Mouse (Mus musculus) G1E (cell line): Measurements from ENCODE around the gene Abt1. TPM values are rescaled to one million over a fixed set of nuclear protein-coding genes. Genes with fewer than 3 reads are reported as not detected.

ENCODE experiments used
- ATAC-seq: 2 replicates; pipeline ENCODE4 v1.8.0; 2016; ENCODE audit warnings: mild to moderate bottlenecking; ENCODE audit not compliant: insufficient number of reproducible peaks, poor library complexity, low FRiP score, severe bottlenecking; ENCODE audit errors: extremely low read depth
- DNase-seq: peaks from one replicate; pipeline ENCODE4 v3.0.0; 2012; ENCODE audit warnings: low spot score
- H3K27me3 ChIP-seq: 2 replicates; pipeline ENCODE4 v1.6.1; 2012; ENCODE audit warnings: mild to moderate bottlenecking, low read length, inconsistent platforms; ENCODE audit not compliant: insufficient read depth
- H3K36me3 ChIP-seq: replicated peaks from 2 replicates; pipeline ENCODE3; 2012; ENCODE audit warnings: mild to moderate bottlenecking, inconsistent platforms
- H3K4me1 ChIP-seq: 2 replicates; pipeline ENCODE4 v1.6.1; 2012; ENCODE audit warnings: low read depth, low read length, inconsistent platforms, mixed read lengths; ENCODE audit not compliant: insufficient read depth
- H3K4me3 ChIP-seq: 2 replicates; pipeline ENCODE4 v1.5.1; 2012; ENCODE audit warnings: low read depth, mild to moderate bottlenecking, inconsistent platforms, low read length, moderate library complexity, mixed read lengths
- H3K9me3 ChIP-seq: replicated peaks from 2 replicates; pipeline ENCODE4 v1.6.1; 2012; ENCODE audit warnings: inconsistent platforms
- CTCF ChIP-seq: IDR thresholded peaks from 2 replicates; pipeline ENCODE4 v1.5.1; 2012; ENCODE audit warnings: low read depth, low read length, inconsistent platforms, mixed read lengths
- GATA1 ChIP-seq: IDR thresholded peaks from 2 replicates; pipeline ENCODE4 v1.6.1; 2012; ENCODE audit warnings: borderline replicate concordance, low read length, inconsistent platforms, mixed read lengths
- GATA2 ChIP-seq: IDR thresholded peaks from 2 replicates; pipeline ENCODE4 v1.6.1; 2012; ENCODE audit warnings: low read depth, low read length, inconsistent platforms, borderline replicate concordance
- POLR2AphosphoS5 ChIP-seq: IDR thresholded peaks from 2 replicates; pipeline ENCODE4 v1.6.1; 2012; ENCODE audit warnings: low read depth, low read length, inconsistent platforms; ENCODE audit not compliant: insufficient replicate concordance
- TAL1 ChIP-seq: conservative IDR thresholded peaks from 2 replicates; pipeline ENCODE4 v1.6.1; 2012; ENCODE audit warnings: low read depth, low read length, inconsistent platforms, mixed read lengths
- polyA plus RNA-seq: library from polyadenylated mRNA; stranded (reverse); fragments of >175 nt; gene quantifications from 2 replicates; pipeline ENCODE4 v1.2.3, GENCODE M21; 2012
- total RNA-seq, 2 experiments: library from RNA; stranded (forward) in 1 of 2; stranded (reverse) in 1 of 2; fragments of 200-1000 nt in 1 of 2; fragments of >200 nt in 1 of 2; fragmentation: Nextera tagmentation in 1 of 2; gene quantifications; 2 replicates each; pipeline ENCODE4 v1.2.3; 2014 to 2017

The Abt1 gene
- total and polyA plus RNA-seq, 3 experiments, result 3.7 to 9.5 (median 6.9) TPM

- H3K4me1 ChIP-seq, result peaks cover 24% of the 10 kb centered on the region
- DNase-seq (no peak), ATAC-seq (0 out of 2 replicates have a peak, but pooled peaks have one; percentile 17)
- peak overlapping the region; percentile 85 for H3K4me3 ChIP-seq
- TF ChIP-seq GATA1, result no peak
- TF ChIP-seq POLR2AphosphoS5, result no peak
- no peak for TF ChIP-seq GATA2
- no peak for TF ChIP-seq CTCF
- TF ChIP-seq TAL1, result no peak
- no peaks in the 10 kb centered on the region for H3K9me3 ChIP-seq
- peaks cover 27% of the 10 kb centered on the region for H3K36me3 ChIP-seq
- peaks cover 3% of the 10 kb centered on the region for H3K27me3 ChIP-seq
Measured at GRCm38 (mm10) chr13:23369421-23369765, 54.3 kb downstream of the Abt1 start.

- DNase-seq (peak; percentile 89), ATAC-seq (peak; percentile 97)
- TF ChIP-seq TAL1, result no peak
- TF ChIP-seq POLR2AphosphoS5, result no peak
- TF ChIP-seq CTCF, result no peak
- TF ChIP-seq GATA2, result no peak
- TF ChIP-seq GATA1, result no peak
- H3K4me3 ChIP-seq, result peak within 1 kb of the TSS; percentile 85
- H3K27me3 ChIP-seq, result no peaks in the 10 kb centered on the region
- H3K9me3 ChIP-seq, result no peaks in the 10 kb centered on the region
- H3K4me1 ChIP-seq, result peaks cover 28% of the 10 kb centered on the region
- H3K36me3 ChIP-seq, result peaks cover 32% of the 10 kb centered on the region
Measured at GRCm38 (mm10) chr13:23368583-23369420, 54.9 kb downstream of the Abt1 start, which contains the start of gene Zfp322a. Gene Zfp322a, minus strand, starts transcription at chr13:23369208.

Other genes starting within 250 kb of the Abt1 start
Only the 20 nearest of the 23 such genes appear.
- not detected in 2 replicates for gene Vmn1r222, start 187.9 kb downstream of the Abt1 start, total RNA-seq (2014; fragmentation: Nextera tagmentation)
- gene Vmn1r222, start 187.9 kb downstream of the Abt1 start, total RNA-seq (2017), result not detected in 2 replicates
- not detected in 2 replicates for gene Vmn1r222, start 187.9 kb downstream of the Abt1 start, polyA plus RNA-seq
- gene Vmn1r223, start 176.7 kb downstream of the Abt1 start, total RNA-seq (2014; fragmentation: Nextera tagmentation), result not detected in 2 replicates
- 0.06 and 0.22 TPM in 2 replicates for gene Vmn1r223, start 176.7 kb downstream of the Abt1 start, total RNA-seq (2017)
- not detected in 2 replicates for gene Vmn1r223, start 176.7 kb downstream of the Abt1 start, polyA plus RNA-seq
- 51.4 and 53.7 TPM in 2 replicates for gene Zfp322a, start 54.7 kb downstream of the Abt1 start, total RNA-seq (2014; fragmentation: Nextera tagmentation)
- 83.0 and 110 TPM in 2 replicates for gene Zfp322a, start 54.7 kb downstream of the Abt1 start, total RNA-seq (2017)
- gene Zfp322a, start 54.7 kb downstream of the Abt1 start, polyA plus RNA-seq, result 1.2 and 1.4 TPM in 2 replicates
- 18.3 and 31.6 TPM in 2 replicates for gene Btn1a1, start 42.0 kb upstream of the Abt1 start, total RNA-seq (2014; fragmentation: Nextera tagmentation)
- 0.82 and 1.5 TPM in 2 replicates for gene Btn1a1, start 42.0 kb upstream of the Abt1 start, total RNA-seq (2017)
- 0.75 and 0.80 TPM in 2 replicates for gene Btn1a1, start 42.0 kb upstream of the Abt1 start, polyA plus RNA-seq
- not detected in 2 replicates for gene Btn2a2, start 65.0 kb upstream of the Abt1 start, total RNA-seq (2014; fragmentation: Nextera tagmentation)
- 0.06 and 0.22 TPM in 2 replicates for gene Btn2a2, start 65.0 kb upstream of the Abt1 start, total RNA-seq (2017)
- gene Btn2a2, start 65.0 kb upstream of the Abt1 start, polyA plus RNA-seq, result not detected in 2 replicates
- 309 and 344 TPM in 2 replicates for gene Hist1h4h, start 107.2 kb upstream of the Abt1 start, total RNA-seq (2014; fragmentation: Nextera tagmentation)
- gene Hist1h4h, start 107.2 kb upstream of the Abt1 start, total RNA-seq (2017), result 843 and 1,115 TPM in 2 replicates
- gene Hist1h4h, start 107.2 kb upstream of the Abt1 start, polyA plus RNA-seq, result 11.0 and 66.6 TPM in 2 replicates
- 510 and 530 TPM in 2 replicates for gene Hist1h2af, start 110.0 kb upstream of the Abt1 start, total RNA-seq (2014; fragmentation: Nextera tagmentation)
- 1,417 and 2,284 TPM in 2 replicates for gene Hist1h2af, start 110.0 kb upstream of the Abt1 start, total RNA-seq (2017)
- gene Hist1h2af, start 110.0 kb upstream of the Abt1 start, polyA plus RNA-seq, result 1,681 and 3,392 TPM in 2 replicates
- gene Hist1h3g, start 111.6 kb upstream of the Abt1 start, total RNA-seq (2014; fragmentation: Nextera tagmentation), result 647 and 719 TPM in 2 replicates
- 217 and 302 TPM in 2 replicates for gene Hist1h3g, start 111.6 kb upstream of the Abt1 start, total RNA-seq (2017)
- 12.1 and 32.9 TPM in 2 replicates for gene Hist1h3g, start 111.6 kb upstream of the Abt1 start, polyA plus RNA-seq
- 32.7 and 41.6 TPM in 2 replicates for gene Hist1h2bh, start 119.5 kb upstream of the Abt1 start, total RNA-seq (2014; fragmentation: Nextera tagmentation)
- 77.6 and 126 TPM in 2 replicates for gene Hist1h2bh, start 119.5 kb upstream of the Abt1 start, total RNA-seq (2017)
- gene Hist1h2bh, start 119.5 kb upstream of the Abt1 start, polyA plus RNA-seq, result 0.91 and 4.9 TPM in 2 replicates
- gene Hist1h3f, start 120.2 kb upstream of the Abt1 start, total RNA-seq (2014; fragmentation: Nextera tagmentation), result 125 and 143 TPM in 2 replicates
- gene Hist1h3f, start 120.2 kb upstream of the Abt1 start, total RNA-seq (2017), result 96.8 and 187 TPM in 2 replicates
- gene Hist1h3f, start 120.2 kb upstream of the Abt1 start, polyA plus RNA-seq, result 1.8 and 12.3 TPM in 2 replicates
- gene Hist1h4f, start 127.8 kb upstream of the Abt1 start, total RNA-seq (2014; fragmentation: Nextera tagmentation), result 443 and 478 TPM in 2 replicates
- 2,744 and 3,177 TPM in 2 replicates for gene Hist1h4f, start 127.8 kb upstream of the Abt1 start, total RNA-seq (2017)
- gene Hist1h4f, start 127.8 kb upstream of the Abt1 start, polyA plus RNA-seq, result 8.0 and 49.6 TPM in 2 replicates
- 71.9 and 74.3 TPM in 2 replicates for gene Hist1h1d, start 129.4 kb upstream of the Abt1 start, total RNA-seq (2014; fragmentation: Nextera tagmentation)
- gene Hist1h1d, start 129.4 kb upstream of the Abt1 start, total RNA-seq (2017), result 127 and 128 TPM in 2 replicates
- 0.43 and 2.1 TPM in 2 replicates for gene Hist1h1d, start 129.4 kb upstream of the Abt1 start, polyA plus RNA-seq
- gene Hist1h3e, start 138.5 kb upstream of the Abt1 start, total RNA-seq (2014; fragmentation: Nextera tagmentation), result 466 and 595 TPM in 2 replicates
- 426 and 591 TPM in 2 replicates for gene Hist1h3e, start 138.5 kb upstream of the Abt1 start, total RNA-seq (2017)
- 6.8 and 31.3 TPM in 2 replicates for gene Hist1h3e, start 138.5 kb upstream of the Abt1 start, polyA plus RNA-seq
- 81.0 and 140 TPM in 2 replicates for gene Hist1h2ae, start 147.4 kb upstream of the Abt1 start, total RNA-seq (2014; fragmentation: Nextera tagmentation)
- gene Hist1h2ae, start 147.4 kb upstream of the Abt1 start, total RNA-seq (2017), result 258 and 359 TPM in 2 replicates
- gene Hist1h2ae, start 147.4 kb upstream of the Abt1 start, polyA plus RNA-seq, result 31.2 and 48.5 TPM in 2 replicates
- gene Hist1h2bg, start 147.5 kb upstream of the Abt1 start, total RNA-seq (2014; fragmentation: Nextera tagmentation), result 1,531 and 1,684 TPM in 2 replicates
- gene Hist1h2bg, start 147.5 kb upstream of the Abt1 start, total RNA-seq (2017), result 1,342 and 1,812 TPM in 2 replicates
- gene Hist1h2bg, start 147.5 kb upstream of the Abt1 start, polyA plus RNA-seq, result 13.0 and 49.8 TPM in 2 replicates
- 610 and 627 TPM in 2 replicates for gene Hist1h2bf, start 150.3 kb upstream of the Abt1 start, total RNA-seq (2014; fragmentation: Nextera tagmentation)
- 748 and 859 TPM in 2 replicates for gene Hist1h2bf, start 150.3 kb upstream of the Abt1 start, total RNA-seq (2017)
- 5.7 and 27.4 TPM in 2 replicates for gene Hist1h2bf, start 150.3 kb upstream of the Abt1 start, polyA plus RNA-seq
- 5.3 and 7.3 TPM in 2 replicates for gene Hist1h2ad, start 150.5 kb upstream of the Abt1 start, total RNA-seq (2014; fragmentation: Nextera tagmentation)
- 491 and 756 TPM in 2 replicates for gene Hist1h2ad, start 150.5 kb upstream of the Abt1 start, total RNA-seq (2017)
- 2.3 and 7.4 TPM in 2 replicates for gene Hist1h2ad, start 150.5 kb upstream of the Abt1 start, polyA plus RNA-seq
- 524 and 556 TPM in 2 replicates for gene Hist1h3d, start 151.9 kb upstream of the Abt1 start, total RNA-seq (2014; fragmentation: Nextera tagmentation)
- 92.0 and 101 TPM in 2 replicates for gene Hist1h3d, start 151.9 kb upstream of the Abt1 start, total RNA-seq (2017)
- gene Hist1h3d, start 151.9 kb upstream of the Abt1 start, polyA plus RNA-seq, result 3.7 and 9.6 TPM in 2 replicates
- gene Hist1h4d, start 157.7 kb upstream of the Abt1 start, total RNA-seq (2014; fragmentation: Nextera tagmentation), result 2,252 and 2,609 TPM in 2 replicates
- gene Hist1h4d, start 157.7 kb upstream of the Abt1 start, total RNA-seq (2017), result 1,080 and 1,131 TPM in 2 replicates
- gene Hist1h4d, start 157.7 kb upstream of the Abt1 start, polyA plus RNA-seq, result 14.6 and 40.1 TPM in 2 replicates
- 27.7 and 30.2 TPM in 2 replicates for gene Hist1h2be, start 197.3 kb upstream of the Abt1 start, total RNA-seq (2014; fragmentation: Nextera tagmentation)
- gene Hist1h2be, start 197.3 kb upstream of the Abt1 start, total RNA-seq (2017), result 110 and 153 TPM in 2 replicates
- gene Hist1h2be, start 197.3 kb upstream of the Abt1 start, polyA plus RNA-seq, result 0.56 and 3.5 TPM in 2 replicates